Mouse (Mus musculus) C2C12 (cell line): ENCODE measurements around the gene 5031439G07Rik.

ENCODE experiments used
- CTCF ChIP-seq: IDR thresholded peaks from one replicate; pipeline ENCODE4 v1.5.1; 2011; ENCODE audit not compliant: control insufficient read depth, insufficient read depth, insufficient read length
- MYOG ChIP-seq: IDR thresholded peaks from one replicate; pipeline ENCODE4 v1.6.1; 2011; ENCODE audit not compliant: control insufficient read depth, insufficient read length; ENCODE audit errors: extremely low read depth
- USF1 ChIP-seq: IDR thresholded peaks from one replicate; pipeline ENCODE4 v1.6.1; 2011; ENCODE audit warnings: low read depth, mild to moderate bottlenecking, control low read depth, moderate library complexity

DNA sequence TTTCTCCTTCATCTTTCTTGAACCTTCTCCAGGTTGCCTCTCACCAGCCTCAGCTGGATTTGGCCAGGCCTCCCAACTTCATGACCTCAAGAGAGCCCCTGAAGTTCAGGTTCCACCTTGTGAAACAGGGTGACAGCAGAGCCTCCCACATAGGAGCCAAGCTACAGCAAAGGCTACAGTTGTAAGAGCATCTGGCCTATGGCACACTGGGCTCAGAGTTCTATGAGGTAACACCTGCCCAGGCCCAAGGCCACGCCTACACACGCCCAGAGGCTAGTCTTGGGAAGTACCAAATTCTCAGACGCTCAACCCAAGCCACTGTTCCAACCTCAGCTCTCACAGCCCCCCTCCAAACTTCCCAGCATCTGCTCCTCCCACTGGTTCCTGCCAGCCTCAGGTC, 5.5 kb downstream of the 5031439G07Rik start:
- TF ChIP-seq CTCF (no peak), USF1 (no peak), MYOG (no peak)
